ENCODE assay signal across 9 mouse cellular contexts in genomic region chr5:123444069-123444468, GRCm38 (mm10). TPM values are rescaled to one million over a fixed set of nuclear protein-coding genes. Genes with fewer than 3 reads are reported as not detected.
DNase-seq lines count a peak whose midpoint lies in the region; ATAC-seq and TF ChIP-seq lines count a peak whose summit lies in the region.
"Had no signal": no experiment of that assay in that cellular context is flagged by ENCODE, and none has a peak within 500 bp of the region (broad histone marks: within the 10 kb centered on the region; RNA-seq: fewer than 3 reads in every experiment).

No protein-coding gene starts in this region.

- H3K27me3 ChIP-seq in testis, adult 2 months (ENCODE audit: control insufficient read depth, insufficient read depth, low read length): no peaks in the 10 kb centered on the region
- no peaks in the 10 kb centered on the region for H3K27me3 ChIP-seq in hindbrain, postnatal 0 days (ENCODE audit: insufficient read depth, low read length)
- H3K27me3 ChIP-seq: hindbrain, embryonic 15.5 days had no signal

- ATAC-seq in hindbrain, postnatal 0 days: peak; percentile 76

- no peak for TF ChIP-seq POLR2A in testis, adult 2 months (IDR thresholded peaks at IDR 0.05; ENCODE audit: control insufficient read depth, low read depth, low read length)
- no peak for TF ChIP-seq POLR2A in bone marrow, adult 2 months (IDR thresholded peaks at IDR 0.05; ENCODE audit: borderline replicate concordance, control insufficient read depth, low read depth, low read length)
- no peak for TF ChIP-seq POLR2A in embryonic fibroblast, embryonic 13.5 days (IDR thresholded peaks at IDR 0.05; ENCODE audit: low read depth, low read length)

- no peaks in the 10 kb centered on the region; the same call in 1 of the 2 replicates for H3K36me3 ChIP-seq in testis, adult 2 months (ENCODE audit: control insufficient read depth, insufficient read depth, low read length)
- H3K36me3 ChIP-seq in hindbrain, postnatal 0 days (ENCODE audit: insufficient read depth, low read length): peaks cover 45% of the 10 kb centered on the region

- 71% methylated on average over 4 of the region's 4 CpGs for WGBS in bone marrow, adult 2 months
- 52% methylated on average over 4 of the region's 4 CpGs for WGBS in hindbrain, postnatal 0 days

- DNase-seq in testis, postnatal 14 days (ENCODE audit: low spot score): no peak
- peak; percentile 83 for DNase-seq in hindbrain, postnatal 0 days (ENCODE audit: low spot score)
- DNase-seq in left cerebral cortex, postnatal 4 days: peak; percentile 66
- DNase-seq in ovary, postnatal 14 days (ENCODE audit: low spot score): peak; percentile 66
- peak; percentile 47 to 57 for DNase-seq in thymus, postnatal 36 days

- H3K4me2 ChIP-seq in hindbrain, postnatal 0 days (ENCODE audit: low read depth, low read length): no peak overlapping the region
- H3K4me2 ChIP-seq: hindbrain, embryonic 15.5 days had no signal

- no peaks in the 10 kb centered on the region for H3K9me3 ChIP-seq in hindbrain, postnatal 0 days (ENCODE audit: low read length)
- H3K9me3 ChIP-seq: hindbrain, embryonic 15.5 days had no signal

- H3K9ac ChIP-seq in hindbrain, postnatal 0 days (replicated peaks; ENCODE audit: low read length): no peak overlapping the region
- H3K9ac ChIP-seq: hindbrain, embryonic 15.5 days had no signal

- peak; percentile 64; the same call in 1 of the 2 replicates for TF ChIP-seq CTCF in testis, adult 2 months (IDR thresholded peaks at IDR 0.05; ENCODE audit: control insufficient read depth, insufficient read depth, insufficient replicate concordance, low read depth, low read length)
- peak; percentile 90 for TF ChIP-seq CTCF in bone marrow, adult 2 months (IDR thresholded peaks at IDR 0.05; ENCODE audit: control insufficient read depth, insufficient read depth, low read length)
- peak; percentile 84 for TF ChIP-seq CTCF in embryonic fibroblast, embryonic 13.5 days (IDR thresholded peaks at IDR 0.05; ENCODE audit: borderline replicate concordance, insufficient read depth, low read length)
- peak; percentile 92 for TF ChIP-seq CTCF in hindbrain, postnatal 0 days (IDR thresholded peaks at IDR 0.05; ENCODE audit: low read depth)

- intact Hi-C loops in left cerebral cortex, postnatal 4 days (cut with DNase I): loop anchor here (2.0 to 5.0 kb wide), 3 partner anchors 55 to 192 kb away; partner anchors contain the start of gene Wdr66

- H3K4me1 ChIP-seq in testis, adult 2 months (ENCODE audit: control insufficient read depth, insufficient read depth, low read length): no peaks in the 10 kb centered on the region
- no peaks in the 10 kb centered on the region for H3K4me1 ChIP-seq in bone marrow, adult 2 months (ENCODE audit: control insufficient read depth, insufficient read depth, low read length)
- H3K4me1 ChIP-seq in embryonic fibroblast, embryonic 13.5 days (ENCODE audit: control insufficient read depth, insufficient read depth, low read length): no peaks in the 10 kb centered on the region
- no peaks in the 10 kb centered on the region for H3K4me1 ChIP-seq in hindbrain, postnatal 0 days (ENCODE audit: insufficient read depth, low read length)
- H3K4me1 ChIP-seq: hindbrain, embryonic 15.5 days had no signal

- no peak overlapping the region for H3K27ac ChIP-seq in testis, adult 2 months (ENCODE audit: control insufficient read depth, insufficient read depth, low read depth, low read length)
- no peak overlapping the region for H3K27ac ChIP-seq in bone marrow, adult 2 months (ENCODE audit: control insufficient read depth, insufficient read depth, low read depth, low read length, poor library complexity)
- H3K27ac ChIP-seq in embryonic fibroblast, embryonic 13.5 days (ENCODE audit: insufficient read depth, low read length): no peak overlapping the region
- H3K27ac ChIP-seq in hindbrain, postnatal 0 days: no peak overlapping the region
- H3K27ac ChIP-seq: hindbrain, embryonic 15.5 days had no signal

- no peak overlapping the region for H3K4me3 ChIP-seq in testis, adult 2 months (ENCODE audit: control insufficient read depth, low read depth, low read length)
- no peak overlapping the region for H3K4me3 ChIP-seq in bone marrow, adult 2 months (replicated peaks; ENCODE audit: control insufficient read depth, low read depth, low read length)
- no peak overlapping the region for H3K4me3 ChIP-seq in embryonic fibroblast, embryonic 13.5 days (ENCODE audit: insufficient read depth, low read length)
- H3K4me3 ChIP-seq in hindbrain, postnatal 0 days (ENCODE audit: low read length): no peak overlapping the region
- H3K4me3 ChIP-seq: hindbrain, embryonic 15.5 days had no signal

RNA-seq across cellular contexts. Expression of gene Lrrc43, which starts 45.0 kb away (rescaled TPM):
- 129 and 131 TPM in 2 replicates for polyA plus RNA-seq in testis, adult 2 months (2012; rRNA removed)
- not detected in 2 replicates for polyA plus RNA-seq in bone marrow, adult 2 months (2011; ENCODE audit: insufficient read depth, insufficient read length, low replicate concordance, missing spikeins)
- polyA plus RNA-seq in embryonic fibroblast, embryonic 13.5 days (2011; ENCODE audit: insufficient read length, low read depth, missing spikeins): not detected in 2 replicates
- total RNA-seq in hindbrain, postnatal 0 days (2014; rRNA removed): 0.10 TPM in 1 of 2 replicates, not detected in the other
- 0.88 and 0.98 TPM in 2 replicates for polyA plus RNA-seq in hindbrain, postnatal 0 days (2015; fragmentation: Nextera tagmentation; extraction: Ambion mirVana)
- total RNA-seq in left cerebral cortex, postnatal 4 days (2021): 1 to 10 TPM; 1.3 to 1.7 TPM

RNA-seq across cellular contexts. Expression of gene Il31, which starts 45.2 kb away (rescaled TPM):
- 28.7 and 29.8 TPM in 2 replicates for polyA plus RNA-seq in testis, adult 2 months (2012; rRNA removed)
- polyA plus RNA-seq in bone marrow, adult 2 months (2011; ENCODE audit: insufficient read depth, insufficient read length, low replicate concordance, missing spikeins): 1.8 TPM in 1 of 2 replicates, not detected in the other
- not detected in 2 replicates for polyA plus RNA-seq in embryonic fibroblast, embryonic 13.5 days (2011; ENCODE audit: insufficient read length, low read depth, missing spikeins)
- not detected in 2 replicates for total RNA-seq in hindbrain, postnatal 0 days (2014; rRNA removed)
- polyA plus RNA-seq in hindbrain, postnatal 0 days (2015; fragmentation: Nextera tagmentation; extraction: Ambion mirVana): not detected in 2 replicates
- total RNA-seq in left cerebral cortex, postnatal 4 days (2021): not detected
- polyA plus RNA-seq: hindbrain, embryonic 15.5 days had no signal

RNA-seq across cellular contexts. Expression of gene Mlxip, which starts 49.5 kb away (rescaled TPM):
- 17.4 and 18.8 TPM in 2 replicates for polyA plus RNA-seq in testis, adult 2 months (2012; rRNA removed)
- 23.6 and 51.4 TPM in 2 replicates for polyA plus RNA-seq in bone marrow, adult 2 months (2011; ENCODE audit: insufficient read depth, insufficient read length, low replicate concordance, missing spikeins)
- 22.4 and 24.1 TPM in 2 replicates for polyA plus RNA-seq in embryonic fibroblast, embryonic 13.5 days (2011; ENCODE audit: insufficient read length, low read depth, missing spikeins)
- total RNA-seq in hindbrain, postnatal 0 days (2014; rRNA removed): 16.8 and 17.9 TPM in 2 replicates
- 8.7 and 12.5 TPM in 2 replicates for polyA plus RNA-seq in hindbrain, postnatal 0 days (2015; fragmentation: Nextera tagmentation; extraction: Ambion mirVana)
- total RNA-seq in left cerebral cortex, postnatal 4 days (2021): 10 to 100 TPM; 29.9 to 30.0 TPM

Comparison
In these comparisons a context has a peak if more than half of its experiments do, and no peak if none do; other contexts are left out.
1. RNA of gene Lrrc43, which starts 45.0 kb away (polyA plus RNA-seq): 129 to 131 TPM in testis, adult 2 months; 0.88 to 0.98 TPM in hindbrain, postnatal 0 days, not detected in bone marrow, adult 2 months and not detected in embryonic fibroblast, embryonic 13.5 days; every median in the first group is over 10 times any median in the second.
2. RNA of gene Il31, which starts 45.2 kb away (polyA plus RNA-seq): 28.7 to 29.8 TPM in testis, adult 2 months; 1.8 TPM in bone marrow, adult 2 months, not detected in embryonic fibroblast, embryonic 13.5 days and not detected in hindbrain, postnatal 0 days; every median in the first group is over 10 times any median in the second.
3. Peak in every context shown above with its lines, with median percentiles within 50 percentile points of each other: CTCF ChIP-seq.